In genomic region chr15:81510621-81511020, GRCm38 (mm10) we compare ENCODE assay signal across 19 mouse cellular contexts.
"Had no signal": no experiment of that assay in that cellular context is flagged by ENCODE, and none has a peak within 500 bp of the region (broad histone marks: within the 10 kb centered on the region; RNA-seq: fewer than 3 reads in every experiment).

No protein-coding gene starts in this region.

- H3K27ac ChIP-seq: layer of hippocampus, adult 2 months; limb, embryonic 13.5 days; liver, embryonic 12.5 days; midbrain, embryonic 12.5 days; midbrain, embryonic 15.5 days had no signal

- H3K27me3 ChIP-seq: kidney, embryonic 15.5 days; limb, embryonic 13.5 days; liver, embryonic 12.5 days; liver, embryonic 15.5 days; midbrain, embryonic 12.5 days; midbrain, embryonic 15.5 days; stomach, embryonic 15.5 days had no signal

- H3K36me3 ChIP-seq: kidney, embryonic 15.5 days; limb, embryonic 10.5 days; limb, embryonic 13.5 days; liver, embryonic 12.5 days; liver, embryonic 15.5 days; midbrain, embryonic 12.5 days; midbrain, embryonic 15.5 days; stomach, embryonic 15.5 days had no signal

- H3K9me3 ChIP-seq: kidney, embryonic 15.5 days; limb, embryonic 10.5 days; limb, embryonic 13.5 days; liver, embryonic 12.5 days; liver, embryonic 15.5 days; midbrain, embryonic 12.5 days; midbrain, embryonic 15.5 days; stomach, embryonic 15.5 days had no signal

- H3K4me3 ChIP-seq: layer of hippocampus, adult 2 months; limb, embryonic 10.5 days; liver, embryonic 12.5 days; midbrain, embryonic 12.5 days; midbrain, embryonic 15.5 days; myocyte; stomach, embryonic 15.5 days had no signal

- DNase-seq: kidney, adult 8-10 months; kidney, postnatal 25 days; layer of hippocampus, adult 9-11 months; liver; lung, adult 18-20 months; right cerebral cortex, adult 18-20 months; right cerebral cortex, postnatal 14 days; right cerebral cortex, postnatal 4 days; thymus, postnatal 25 days had no signal
